Mouse (Mus musculus): ENCODE measurements around the gene Cacng7. TPM values are rescaled to one million over a fixed set of nuclear protein-coding genes. Genes with fewer than 3 reads are reported as not detected.
A peak's percentile ranks its signal among the peaks of the same experiment; 100 is the strongest.

Gene Cacng7
- total RNA-seq, 2 experiments from 2014 or later = 169 to 180 TPM

DNA sequence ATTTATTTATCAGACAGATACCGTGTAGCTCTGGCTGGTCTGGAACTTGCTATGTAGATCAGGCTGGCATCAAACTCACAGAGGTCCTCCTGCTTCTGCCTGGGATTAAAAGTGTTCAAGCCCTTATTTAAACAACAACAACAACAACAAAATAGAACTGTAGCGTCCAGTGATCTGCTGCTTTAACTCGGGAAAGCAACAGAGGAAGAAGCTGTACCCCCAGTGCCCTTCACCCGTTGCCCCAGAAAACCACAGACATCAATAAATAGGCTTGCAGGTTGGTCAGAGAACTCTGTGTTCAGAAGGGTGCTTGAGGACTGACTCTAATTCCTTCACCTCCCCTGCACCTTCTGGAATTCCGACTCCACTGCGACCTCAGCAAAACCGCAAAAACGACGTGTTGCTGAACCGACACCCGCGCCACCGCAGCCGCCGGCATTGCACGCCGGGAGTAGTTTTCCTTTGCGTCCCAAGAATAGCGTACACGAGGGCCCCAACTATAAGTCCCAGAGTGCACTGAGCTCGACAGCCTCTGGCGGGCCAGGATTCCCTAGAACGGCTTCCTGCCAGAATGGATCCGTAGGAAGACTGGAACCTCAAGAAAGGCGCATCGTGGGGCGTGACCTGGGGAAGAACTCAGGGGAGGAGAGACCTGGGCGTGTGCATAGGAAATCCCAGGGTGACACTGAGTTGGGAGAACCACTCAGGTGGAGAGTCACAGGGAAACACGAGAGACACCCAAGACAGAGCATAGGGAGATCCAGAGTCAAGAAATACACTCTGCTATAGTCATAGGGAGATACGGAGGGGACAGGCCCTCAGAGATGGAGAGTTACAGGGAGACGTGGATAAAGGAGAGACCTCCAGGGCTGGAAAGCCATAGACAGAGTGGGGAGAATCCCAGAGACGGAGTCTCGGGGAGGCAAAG lies 30.9 kb upstream of the Cacng7 start:
- peak in 1 of 2 experiments; percentile 61 for DNase-seq (ENCODE audit: low spot score in 2 of 2)
- intact Hi-C loops (cut with DNase I) = loop anchor here (5.0 kb wide), 2 partner anchors 40 to 80 kb away; no protein-coding TSS in a partner anchor

DNA sequence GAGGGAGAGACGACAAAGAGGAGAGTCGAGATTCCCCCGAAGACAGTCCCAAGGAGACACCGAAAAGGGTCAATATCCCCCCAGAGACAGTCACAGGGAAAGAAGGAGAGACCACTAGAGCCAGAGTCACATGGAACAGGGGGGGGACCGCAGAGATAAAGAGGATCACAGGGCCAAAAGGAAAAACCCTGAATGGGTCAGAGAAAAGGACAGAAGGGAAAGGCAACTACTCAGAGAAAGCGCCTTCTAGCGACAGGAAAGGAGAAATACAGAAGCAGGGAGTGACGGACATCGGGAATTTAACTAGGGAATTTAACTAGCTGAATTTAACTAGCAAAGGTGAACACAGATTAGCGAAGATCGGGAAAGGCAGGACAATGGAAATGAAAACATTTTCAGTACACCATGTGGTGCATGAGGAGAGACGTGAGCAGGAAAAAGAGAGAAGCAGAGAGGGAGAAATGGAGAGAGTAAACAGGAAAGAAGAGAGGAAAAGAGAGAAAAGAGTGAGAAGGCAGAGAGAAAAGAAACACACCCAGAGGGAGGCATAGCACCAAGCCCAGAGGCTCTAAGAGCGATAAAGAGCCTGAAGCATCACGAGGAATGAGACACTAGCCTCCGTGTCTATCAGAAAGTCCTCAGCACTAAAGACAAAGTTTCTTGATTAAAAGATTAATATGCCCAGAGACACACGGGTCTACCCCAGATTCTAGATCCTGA lies 30.0 kb upstream of the Cacng7 start:
- DNase-seq (ENCODE audit: low spot score in 2 of 2) = peak in 1 of 2 experiments; percentile 46
- intact Hi-C loops (cut with DNase I) = loop anchor here (5.0 kb wide), 2 partner anchors 40 to 80 kb away; no protein-coding TSS in a partner anchor

DNA sequence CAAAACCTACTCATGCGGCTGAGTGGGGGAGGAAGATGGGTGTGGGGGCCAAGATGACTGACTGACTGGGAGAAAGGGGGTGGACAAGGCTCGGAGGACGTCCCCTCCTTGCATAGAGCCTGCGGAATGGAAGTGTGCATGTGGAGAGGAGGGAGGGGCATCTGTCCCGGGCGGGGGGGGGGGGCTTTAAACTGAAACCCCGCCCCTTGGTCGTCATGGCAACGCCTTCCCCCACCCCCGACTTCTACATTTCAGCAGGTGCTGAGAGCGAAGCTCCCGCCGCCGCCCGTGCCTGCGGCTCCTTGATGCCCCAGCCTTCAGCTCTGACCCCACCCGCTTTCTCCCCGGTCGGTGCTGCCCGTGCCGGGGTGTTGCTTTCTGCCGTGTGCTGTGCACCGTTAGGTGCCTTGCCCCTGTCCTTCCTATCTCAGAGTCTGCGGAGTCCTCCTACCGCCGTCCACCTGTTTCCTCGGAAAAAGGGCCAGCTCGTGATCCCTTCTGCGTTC lies 29.4 kb upstream of the Cacng7 start:
- peak; percentile 59 to 70 for DNase-seq (ENCODE audit: low spot score in 2 of 2)
- intact Hi-C loops (cut with DNase I) = loop anchor here (5.0 kb wide), 2 partner anchors 41 to 81 kb away; no protein-coding TSS in a partner anchor

DNA sequence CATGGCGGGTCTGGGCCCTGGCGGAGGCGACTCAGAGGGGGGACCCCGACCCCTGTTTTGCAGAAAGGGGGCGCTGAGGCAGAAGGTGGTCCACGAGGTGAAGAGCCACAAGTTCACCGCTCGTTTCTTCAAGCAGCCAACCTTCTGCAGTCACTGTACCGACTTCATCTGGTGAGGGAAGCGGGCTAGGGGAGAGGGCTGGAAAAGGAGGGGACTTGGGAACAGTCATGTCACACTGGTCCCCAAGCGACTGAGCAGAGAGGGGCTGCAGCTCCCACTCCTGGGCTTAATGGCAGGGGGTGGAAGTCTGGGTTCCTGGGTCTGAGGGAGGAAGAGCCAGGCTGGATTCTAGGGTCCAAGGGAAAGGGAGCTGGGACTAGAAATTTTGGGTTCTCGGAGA lies 29.0 kb upstream of the Cacng7 start:
- DNase-seq (ENCODE audit: low spot score in 2 of 2) = no peak
- intact Hi-C loops (cut with DNase I) = loop anchor here (2.0 to 5.0 kb wide), 3 partner anchors 21 to 81 kb away; no protein-coding TSS in a partner anchor

DNA sequence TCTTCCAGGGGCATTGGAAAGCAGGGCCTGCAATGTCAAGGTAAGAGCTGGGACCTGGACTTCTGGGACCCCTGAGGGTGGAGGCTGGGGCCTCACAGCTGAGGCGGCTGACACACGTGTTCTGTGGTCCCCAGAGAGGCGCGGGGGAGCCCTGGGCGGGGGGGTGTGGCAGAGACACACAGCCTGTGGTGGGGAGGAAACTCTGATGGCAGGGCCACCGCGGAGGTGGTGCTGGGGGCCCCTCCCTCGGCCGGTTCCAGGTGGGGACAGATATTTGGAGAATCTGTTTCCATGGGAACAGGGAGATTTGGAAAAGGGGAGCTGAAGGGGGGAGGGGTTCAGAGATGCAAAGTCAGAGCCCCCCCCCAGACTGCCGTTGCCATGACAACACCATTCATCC lies 28.5 kb upstream of the Cacng7 start:
- DNase-seq (ENCODE audit: low spot score in 2 of 2) = peak; percentile 62 to 63
- intact Hi-C loops (cut with DNase I) = loop anchor here (2.0 to 5.0 kb wide), 3 partner anchors 21 to 82 kb away; no protein-coding TSS in a partner anchor

DNA sequence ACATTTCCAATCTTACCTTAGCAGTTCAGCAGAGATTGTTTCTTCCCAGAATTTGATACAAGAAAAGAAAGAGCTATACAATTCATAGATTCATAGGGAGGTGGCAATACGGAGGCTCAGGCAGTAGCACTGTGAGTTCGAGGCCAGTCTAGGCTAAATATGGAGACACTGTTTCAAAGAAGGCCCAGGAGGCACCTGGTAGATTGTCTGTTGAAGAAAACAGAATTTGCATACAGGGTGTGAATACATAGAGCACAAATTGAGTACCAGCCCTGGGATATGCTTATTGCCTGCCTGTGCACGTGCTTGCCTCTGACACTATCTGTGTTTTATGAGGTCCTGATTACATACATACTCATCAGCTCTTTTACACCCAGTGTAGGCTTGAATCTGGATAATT lies 26.4 kb upstream of the Cacng7 start:
- no peak for DNase-seq (ENCODE audit: low spot score in 2 of 2)
- intact Hi-C loops (cut with DNase I) = no loop called here

DNA sequence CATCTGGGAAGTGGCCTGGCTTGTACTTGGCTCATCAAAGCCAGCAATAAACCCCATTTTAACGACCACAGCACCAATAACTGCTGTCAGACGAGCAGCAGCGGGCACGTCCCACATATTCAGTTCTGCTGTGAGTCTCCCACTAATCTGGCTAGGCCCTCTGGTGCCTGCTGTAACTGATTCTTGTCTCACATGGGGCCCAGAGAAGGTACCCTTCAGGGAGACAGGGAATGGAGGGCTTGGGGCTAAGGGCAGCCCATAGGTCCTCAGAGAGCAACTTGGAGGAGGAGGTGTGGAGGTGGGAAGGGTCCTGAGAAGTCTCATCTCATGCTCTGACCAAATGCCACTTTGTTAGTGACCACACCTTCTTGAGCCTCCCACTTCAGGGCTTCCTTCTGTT lies 24.1 kb upstream of the Cacng7 start:
- intact Hi-C loops (cut with DNase I) = no loop called here
- DNase-seq (ENCODE audit: low spot score in 2 of 2) = no peak

DNA sequence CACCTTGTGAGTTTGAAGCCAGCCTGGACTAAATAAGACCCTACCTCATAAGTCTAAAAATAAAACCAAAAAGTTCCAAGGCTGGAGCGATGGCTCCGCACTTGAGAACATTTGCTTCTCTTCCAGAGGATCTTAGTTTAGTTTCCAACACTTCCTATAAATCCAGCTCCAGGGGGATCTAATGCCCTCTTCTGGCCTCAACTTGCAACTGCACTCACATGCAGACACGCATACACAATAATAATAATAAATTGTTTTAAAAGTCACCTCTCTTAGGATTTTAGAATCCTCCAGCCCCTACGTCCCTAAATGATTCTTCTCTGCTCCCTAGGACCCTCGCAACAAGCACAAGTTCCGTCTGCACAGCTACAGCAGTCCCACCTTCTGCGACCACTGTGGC lies 22.5 kb upstream of the Cacng7 start:
- no peak for DNase-seq (ENCODE audit: low spot score in 2 of 2)
- intact Hi-C loops (cut with DNase I) = no loop called here

DNA sequence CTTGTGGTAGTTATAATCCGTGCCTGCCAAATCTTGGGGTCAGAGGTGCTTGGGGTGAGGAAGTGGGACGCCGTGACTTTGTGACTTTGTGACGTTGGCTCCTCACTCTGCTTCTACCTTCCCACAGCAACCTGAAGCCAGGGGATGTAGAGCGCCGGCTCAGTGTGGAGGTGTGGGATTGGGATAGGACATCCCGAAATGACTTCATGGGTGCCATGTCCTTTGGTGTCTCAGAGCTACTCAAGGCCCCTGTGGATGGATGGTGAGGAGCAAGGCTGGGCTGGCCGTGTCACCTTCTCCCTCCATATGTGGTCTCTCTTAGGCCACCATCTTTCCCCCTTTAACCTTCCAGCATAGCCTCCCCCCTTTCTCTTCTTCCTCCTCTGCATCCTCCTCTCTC lies 19.2 kb upstream of the Cacng7 start:
- intact Hi-C loops (cut with DNase I) = no loop called here
- DNase-seq (ENCODE audit: low spot score in 2 of 2) = no peak

DNA sequence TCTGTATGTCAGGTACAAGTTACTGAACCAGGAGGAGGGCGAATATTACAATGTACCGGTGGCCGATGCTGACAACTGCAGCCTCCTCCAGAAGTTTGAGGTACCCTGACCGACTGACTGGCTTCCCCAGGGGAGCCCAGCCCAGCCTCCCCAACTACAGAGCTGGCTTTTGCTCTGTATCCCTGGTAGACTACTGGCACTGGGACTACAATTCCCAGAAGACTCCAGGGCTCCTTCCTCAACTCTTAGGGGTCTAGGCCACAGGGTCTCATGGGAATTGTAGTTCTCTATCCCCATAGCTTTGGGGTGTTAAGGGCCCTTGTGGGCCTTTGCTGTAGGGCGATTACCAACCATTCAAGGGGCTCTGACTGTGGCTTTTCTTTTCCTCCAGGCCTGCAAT lies 18.6 kb upstream of the Cacng7 start:
- intact Hi-C loops (cut with DNase I) = no loop called here
- DNase-seq (ENCODE audit: low spot score in 2 of 2) = no peak

DNA sequence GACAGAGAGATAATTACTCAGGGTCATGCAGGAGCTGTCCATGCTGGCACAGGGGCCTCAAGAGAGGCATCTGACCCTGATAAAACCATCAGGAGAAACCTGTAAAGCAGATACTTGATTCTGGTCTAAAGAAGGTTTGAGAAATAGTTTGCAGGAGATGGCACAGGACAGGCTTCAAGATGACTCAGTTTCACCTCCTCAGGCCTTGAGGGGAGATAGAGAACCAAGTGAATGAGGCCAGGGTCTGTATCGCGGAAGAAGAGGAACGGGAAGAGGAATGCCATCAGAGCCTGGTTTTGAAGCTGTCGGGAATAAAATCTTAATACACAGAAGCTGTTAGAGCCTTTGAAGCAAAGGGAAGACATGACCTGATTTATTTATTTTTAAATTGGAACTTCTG lies 15.1 kb upstream of the Cacng7 start:
- no peak for DNase-seq (ENCODE audit: low spot score in 2 of 2)
- intact Hi-C loops (cut with DNase I) = no loop called here

DNA sequence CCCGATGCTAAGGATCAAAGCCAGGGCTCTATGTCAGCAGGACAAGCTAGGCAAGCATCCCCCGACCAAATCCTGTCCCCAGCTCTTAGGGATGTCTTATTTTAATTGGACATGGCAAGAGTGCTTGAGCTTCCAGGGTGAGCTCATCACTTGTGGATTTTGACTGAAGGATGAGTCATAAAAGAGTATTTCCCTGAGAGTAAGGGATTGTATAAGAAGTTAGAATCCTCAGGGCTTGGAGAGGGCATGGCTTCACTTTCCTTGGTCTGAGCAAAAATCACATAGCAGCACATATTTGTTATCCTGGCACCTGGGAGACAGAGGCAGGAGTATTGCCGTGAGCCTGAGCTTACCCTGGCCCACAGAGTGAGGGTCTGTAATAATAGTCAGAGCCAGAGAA lies 11.9 kb upstream of the Cacng7 start:
- intact Hi-C loops (cut with DNase I) = no loop called here
- DNase-seq (ENCODE audit: low spot score in 2 of 2) = no peak

DNA sequence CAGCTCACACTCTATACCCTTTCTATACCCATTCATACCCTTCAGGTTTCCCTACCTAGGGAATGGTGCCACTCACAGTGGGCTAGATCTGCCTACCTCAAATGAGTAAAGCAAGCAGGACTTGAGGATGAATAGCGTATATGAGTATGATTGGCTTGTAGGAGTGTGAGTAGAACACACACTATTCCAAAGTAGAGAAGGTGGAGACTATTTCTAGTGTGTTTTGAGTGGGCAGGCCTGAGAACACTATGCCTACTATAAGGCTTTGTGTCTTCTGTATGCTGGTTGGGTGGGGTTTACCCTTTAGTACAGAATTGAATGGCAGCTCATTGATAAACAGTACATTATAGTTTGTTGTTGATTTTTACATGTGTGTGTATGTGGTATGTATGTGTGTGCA lies 8.9 kb upstream of the Cacng7 start:
- peak in 1 of 2 experiments; percentile 58 for DNase-seq (ENCODE audit: low spot score in 2 of 2)
- intact Hi-C loops (cut with DNase I) = loop anchor here (2.0 kb wide), 1 partner anchor 19 kb away; no protein-coding TSS in a partner anchor

DNA sequence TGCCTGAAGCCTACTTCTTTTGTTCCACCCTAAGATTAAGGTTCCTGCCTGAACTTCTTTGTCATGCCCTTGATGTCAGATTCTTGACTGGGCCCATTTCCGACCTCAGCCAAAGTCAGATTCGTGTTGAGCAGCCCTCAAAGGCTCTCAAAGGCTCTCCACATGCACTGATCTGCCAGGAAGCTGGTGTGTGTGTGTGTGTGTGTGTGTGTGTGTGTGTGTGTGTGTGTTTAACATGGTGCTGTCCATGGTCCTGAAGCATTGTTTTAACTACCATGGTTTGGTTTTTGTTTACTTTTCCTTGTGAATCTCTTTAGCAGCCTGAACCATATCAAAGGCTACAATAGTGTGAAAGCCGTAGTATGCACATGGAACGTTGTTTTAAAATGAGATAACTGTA lies 4.8 kb upstream of the Cacng7 start:
- no peak for DNase-seq (ENCODE audit: low spot score in 2 of 2)
- intact Hi-C loops (cut with DNase I) = no loop called here

DNA sequence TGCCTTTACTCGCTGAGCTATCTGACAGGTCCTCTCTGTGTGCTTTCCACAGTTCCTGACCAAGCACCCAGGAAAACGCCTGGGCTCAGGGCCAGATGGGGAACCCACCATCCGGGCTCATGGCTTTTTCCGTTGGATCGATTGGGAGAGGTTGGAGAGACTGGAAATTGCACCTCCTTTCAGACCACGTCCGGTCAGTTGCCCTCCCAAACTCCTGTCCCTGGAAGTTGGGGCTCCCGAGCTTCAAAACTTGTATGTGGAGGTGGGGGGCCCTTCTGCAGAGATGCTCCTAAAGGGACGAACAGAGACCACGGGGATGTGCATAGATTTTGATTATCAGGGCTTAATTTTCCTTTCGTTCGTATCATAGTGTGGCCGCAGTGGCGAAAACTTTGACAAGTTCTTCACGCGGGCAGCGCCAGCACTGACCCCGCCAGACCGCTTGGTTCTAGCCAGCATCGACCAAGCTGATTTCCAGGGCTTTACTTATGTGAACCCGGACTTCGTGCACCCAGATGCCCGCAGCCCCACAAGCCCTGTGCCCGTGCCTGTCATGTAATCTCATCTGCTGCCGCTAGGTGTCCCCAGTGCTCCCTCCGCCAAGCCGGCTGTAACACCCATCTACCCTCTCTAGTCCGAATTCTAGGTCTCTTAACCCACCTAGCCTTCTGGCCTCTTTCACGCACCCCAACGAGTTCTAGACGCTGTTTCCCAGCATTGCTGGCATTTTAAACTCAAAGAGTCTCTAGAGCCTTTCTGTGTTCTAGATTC lies 2.8 kb upstream of the Cacng7 start:
- intact Hi-C loops (cut with DNase I) = loop anchor here (2.0 kb wide), 1 partner anchor 119 kb away; no protein-coding TSS in a partner anchor
- peak; percentile 87 for DNase-seq (ENCODE audit: low spot score in 2 of 2)

DNA sequence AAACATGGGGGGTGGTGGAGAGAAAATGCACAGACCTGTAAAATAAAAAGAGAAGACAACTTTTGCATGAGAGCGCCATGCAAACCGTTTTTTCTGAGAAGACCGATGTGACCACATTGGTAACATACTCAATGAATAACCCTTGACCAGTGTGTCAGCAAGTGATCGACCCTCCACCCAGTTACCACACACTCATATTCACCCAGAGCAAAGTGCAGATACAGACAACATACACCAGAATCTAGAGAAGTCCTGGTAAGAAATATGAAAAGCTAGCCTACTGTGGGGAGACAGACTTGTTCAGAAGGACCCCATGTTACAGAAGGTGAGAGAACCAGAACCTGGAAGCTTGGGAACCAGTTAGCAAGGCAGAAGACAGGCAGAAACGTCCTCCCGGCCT lies 1.6 kb upstream of the Cacng7 start:
- intact Hi-C loops (cut with DNase I) = loop anchor here (2.0 kb wide), 1 partner anchor 118 kb away; no protein-coding TSS in a partner anchor
- DNase-seq (ENCODE audit: low spot score in 2 of 2) = no peak

DNA sequence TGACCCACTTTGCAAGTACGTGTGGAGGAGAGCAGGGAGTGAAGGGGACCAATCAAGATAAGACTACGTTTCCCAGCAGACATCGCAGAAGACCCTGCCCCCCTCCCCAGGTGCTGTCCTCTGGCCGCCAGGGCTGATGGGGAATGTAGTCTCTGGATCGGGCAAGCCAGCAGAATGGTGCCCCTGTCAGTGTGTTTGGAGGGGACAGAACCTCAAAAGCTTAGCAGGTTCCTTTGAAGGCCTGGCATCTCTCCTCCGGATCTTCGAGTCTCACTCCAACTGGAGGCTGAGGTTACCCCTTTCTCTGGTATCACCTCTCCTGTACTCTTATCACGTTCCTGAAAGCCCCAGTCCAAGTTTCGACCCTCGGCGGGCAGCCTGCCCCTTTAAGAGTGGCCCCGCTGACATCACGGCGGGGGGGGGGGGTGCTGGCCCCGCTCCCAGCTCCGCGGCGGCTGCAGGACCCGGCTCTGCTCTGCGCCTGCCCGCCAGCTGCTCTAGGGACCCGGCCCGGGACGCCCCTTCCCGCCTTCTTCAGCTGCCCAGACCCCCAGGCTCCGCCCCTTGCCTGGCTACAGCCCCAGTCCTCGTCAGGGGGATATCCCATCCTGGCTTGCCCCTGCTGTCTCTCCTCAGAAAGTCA lies 1.1 kb upstream of the Cacng7 start:
- intact Hi-C loops (cut with DNase I) = loop anchor here (2.0 kb wide), 2 partner anchors 59 to 117 kb away; partner anchors contain the start of gene Cacng8
- peak; percentile 84 to 95 for DNase-seq (ENCODE audit: low spot score in 2 of 2)

DNA sequence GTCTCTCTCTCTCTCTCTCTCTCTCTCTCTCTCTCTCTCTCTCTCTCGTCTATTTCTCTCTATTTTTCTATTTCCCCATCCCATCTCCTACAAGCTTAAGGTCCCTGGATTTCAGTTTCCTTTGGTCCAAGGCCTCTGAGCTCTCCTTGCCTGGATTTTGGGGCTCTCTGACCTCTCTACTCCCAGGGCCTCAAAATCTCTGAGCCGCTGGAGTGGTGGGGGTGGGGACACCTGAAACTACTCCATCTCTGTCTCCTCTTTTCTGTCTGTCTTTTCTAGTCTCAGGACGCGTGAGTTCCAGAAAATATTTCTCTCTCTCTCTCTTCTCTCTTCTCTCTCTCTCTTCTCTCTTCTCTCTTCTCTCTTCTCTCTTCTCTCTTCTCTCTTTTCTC lies 535 bp upstream of the Cacng7 start:
- DNase-seq (ENCODE audit: low spot score in 2 of 2) = peak in 1 of 2 experiments; percentile 19
- intact Hi-C loops (cut with DNase I) = loop anchor here (2.0 kb wide), 1 partner anchor 59 kb away; the partner anchor contains the start of gene Cacng8

DNA sequence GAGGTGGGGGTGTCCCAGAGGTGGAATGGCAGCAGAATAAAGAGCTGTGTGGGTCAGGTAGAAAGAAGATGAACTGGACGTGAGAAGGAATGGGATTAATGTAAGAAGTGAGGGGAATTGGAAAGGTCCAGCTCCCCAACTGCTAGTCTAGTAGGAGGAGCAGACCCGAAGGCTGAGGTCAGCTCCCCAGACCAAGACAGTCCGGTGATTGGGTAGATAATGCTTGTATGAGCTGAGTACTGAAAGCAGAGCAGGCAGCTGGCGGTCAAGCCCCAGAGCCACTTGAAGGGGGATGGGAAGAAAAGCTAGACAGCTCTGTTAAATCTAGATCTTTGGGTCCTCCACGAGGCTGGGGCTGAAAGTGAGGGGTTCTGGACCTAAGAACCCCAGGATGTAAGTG lies 787 bp downstream of the Cacng7 start:
- intact Hi-C loops (cut with DNase I) = loop anchor here (2.0 kb wide), 1 partner anchor 57 kb away; the partner anchor contains the start of gene Cacng8
- no peak for DNase-seq (ENCODE audit: low spot score in 2 of 2)
